Mouse (Mus musculus) MEL (cell line): ENCODE measurements at regions not wholly inside any gene's neighbourhood (a gene's known extent, or its start where the extent isn't known, plus 50 kb on each side); places are given as distances from the start of the nearest gene placed in this dataset.

ENCODE experiments used
- CTCF ChIP-seq, 3 experiments: IDR thresholded peaks in 2 of 3; conservative IDR thresholded peaks in 1 of 3; 2 replicates each; pipeline ENCODE4 v1.5.1; 2011 to 2012; ENCODE audit warnings: low read length in 3 of 3, low read depth in 2 of 3, mild to moderate bottlenecking in 2 of 3, improper control_type of control experiment in 1 of 3, inconsistent platforms in 1 of 3, mixed read lengths in 1 of 3, moderate library complexity in 1 of 3; ENCODE audit not compliant: control insufficient read depth in 1 of 3, insufficient read depth in 1 of 3, poor library complexity in 1 of 3, severe bottlenecking in 1 of 3
- MYB ChIP-seq: IDR thresholded peaks from 2 replicates; pipeline ENCODE4 v1.6.1; 2011; ENCODE audit warnings: mild to moderate bottlenecking, low read depth, low read length, improper control_type of control experiment
- POLR2A ChIP-seq, 2 experiments: IDR thresholded peaks; 2 replicates each; pipeline ENCODE4 v1.6.1; 2011 to 2012; ENCODE audit warnings: low read length in 2 of 2, mild to moderate bottlenecking in 2 of 2, control low read depth in 1 of 2, improper control_type of control experiment in 1 of 2, low read depth in 1 of 2, moderate library complexity in 1 of 2; ENCODE audit not compliant: control insufficient read depth in 1 of 2, insufficient read depth in 1 of 2, poor library complexity in 1 of 2
- POLR2AphosphoS5 ChIP-seq: IDR thresholded peaks from 2 replicates; pipeline ENCODE4 v1.6.1; 2012; ENCODE audit warnings: low read depth, borderline replicate concordance, mild to moderate bottlenecking, inconsistent platforms, low read length, moderate library complexity, mixed read lengths
- TBP ChIP-seq: IDR thresholded peaks from 2 replicates; pipeline ENCODE4 v1.8.0; 2011; ENCODE audit warnings: low read depth, low read length, improper control_type of control experiment
- TCF12 ChIP-seq: IDR thresholded peaks from 2 replicates; pipeline ENCODE4 v1.6.1; 2014; ENCODE audit warnings: low read depth, mild to moderate bottlenecking, inconsistent platforms, low read length, improper control_type of control experiment, moderate library complexity

DNA sequence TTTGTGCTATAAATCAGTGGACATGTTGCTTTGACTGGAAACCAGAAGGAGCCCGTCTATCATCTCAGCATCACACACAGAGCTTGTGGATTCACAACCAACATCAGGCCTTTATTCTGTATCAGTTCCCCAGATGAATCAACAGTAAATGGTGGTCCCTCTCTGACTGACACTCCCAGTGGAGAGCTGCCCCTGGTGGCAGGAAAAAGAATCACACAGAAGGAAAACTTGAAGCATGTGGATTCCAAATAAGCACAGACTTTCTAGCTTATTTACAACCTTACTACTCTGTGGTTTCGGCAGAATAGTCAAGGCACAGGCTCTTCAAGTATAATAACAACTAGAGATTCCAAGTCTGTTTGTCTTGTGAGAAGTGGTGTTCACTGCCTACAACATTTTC is 981.7 kb downstream of the 4930444P10Rik start:
- TF ChIP-seq TBP: no peak
- no peak; a peak in 1 of 6 replicates for TF ChIP-seq CTCF (IDR thresholded peaks at IDR 0.05 in 2 of 3, conservative IDR thresholded peaks at IDR 0.05 in 1 of 3; ENCODE audit: control insufficient read depth in 1 of 3, insufficient read depth in 1 of 3, low read depth in 2 of 3, low read length in 3 of 3, poor library complexity in 1 of 3, severe bottlenecking in 1 of 3)
- TF ChIP-seq TCF12: no peak
- no peak for TF ChIP-seq POLR2AphosphoS5
- no peak for TF ChIP-seq POLR2A (IDR thresholded peaks at IDR 0.05; ENCODE audit: control insufficient read depth in 1 of 2, insufficient read depth in 1 of 2, low read depth in 1 of 2, low read length in 2 of 2, poor library complexity in 1 of 2)
- TF ChIP-seq MYB: no peak
